Mouse (Mus musculus): ENCODE measurements around the gene Efcab6. TPM values are rescaled to one million over a fixed set of nuclear protein-coding genes. Genes with fewer than 3 reads are reported as not detected.

Gene Efcab6
- total RNA-seq, 2 experiments from 2014 or later = 5.0 to 6.7 TPM

Other genes starting within 250 kb of the Efcab6 start
- gene Sult4a1, start 40.4 kb upstream of the Efcab6 start, total RNA-seq (2021) = not detected
- gene Pnpla5, start 57.8 kb upstream of the Efcab6 start, total RNA-seq (2021) = under 1 TPM in 1 of 2 experiments, not detected in 1; 0.14 TPM
- gene Pnpla3, start 102.5 kb upstream of the Efcab6 start, total RNA-seq (2021) = 10 to 100 TPM in 1 of 2 experiments, 1 to 10 TPM in 1; 5.0 to 10.8 TPM
- gene Samm50, start 126.9 kb upstream of the Efcab6 start, total RNA-seq (2021) = 100 to 1,000 TPM; 174 to 210 TPM
- 10 to 100 TPM; 35.7 to 58.2 TPM for gene Parvb, start 166.7 kb upstream of the Efcab6 start, total RNA-seq (2021)